Mouse (Mus musculus) lung, postnatal 10 days (tissue): Measurements from ENCODE around the gene Car1.
"Not testable (repeated sequence)": the region's sequence is repeated elsewhere in the genome, so short reads cannot be mapped to it uniquely, and the experiment has no call there.

Experiments used
- DNase-seq: peaks from one replicate; pipeline ENCODE4 v3.0.0; 2021

The Car1 gene

DNA sequence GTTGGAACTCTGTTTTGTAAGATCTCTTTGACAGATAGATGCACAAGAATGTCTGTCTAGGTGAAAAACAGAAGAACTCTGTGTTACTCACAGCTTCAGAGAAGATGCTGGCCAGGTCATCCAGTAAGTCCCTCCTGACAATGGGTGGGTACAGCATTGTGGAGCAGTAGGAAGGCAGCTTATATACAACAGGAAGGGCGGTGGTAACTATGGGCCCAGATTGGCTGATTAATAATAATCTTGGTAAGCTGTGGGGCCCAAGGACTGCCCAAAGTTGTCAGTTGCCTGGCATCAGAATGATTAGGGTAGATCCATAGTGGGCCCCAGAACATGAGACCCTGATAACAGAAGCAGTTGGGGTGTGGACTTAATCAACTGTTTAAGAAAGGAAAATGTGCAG, at the start of gene Car1:
Gene Car1 (minus strand): TSS at position 158 of the 400 bp plus-strand sequence.
- no peak for DNase-seq

DNA sequence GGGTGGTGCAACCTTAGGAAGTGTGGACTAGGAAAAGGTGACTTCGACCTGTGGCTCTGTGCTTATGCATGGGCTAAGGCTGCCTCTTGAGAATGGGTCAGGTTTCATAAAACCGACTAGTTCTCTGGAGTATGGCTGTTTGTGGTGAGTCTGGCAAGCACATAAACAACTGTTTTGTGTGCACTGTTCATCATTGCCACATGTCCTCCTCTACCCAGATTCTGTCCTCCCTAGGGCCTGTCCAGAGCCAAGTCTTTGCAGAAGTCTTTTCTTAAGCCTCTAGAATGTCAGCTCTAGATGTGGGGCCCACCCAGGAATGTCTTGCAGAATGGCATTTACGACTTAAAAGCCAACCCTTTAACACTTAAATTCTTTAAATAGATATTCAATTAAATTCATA, 49.7 kb upstream of the Car1 start:
- DNase-seq: no peak

DNA sequence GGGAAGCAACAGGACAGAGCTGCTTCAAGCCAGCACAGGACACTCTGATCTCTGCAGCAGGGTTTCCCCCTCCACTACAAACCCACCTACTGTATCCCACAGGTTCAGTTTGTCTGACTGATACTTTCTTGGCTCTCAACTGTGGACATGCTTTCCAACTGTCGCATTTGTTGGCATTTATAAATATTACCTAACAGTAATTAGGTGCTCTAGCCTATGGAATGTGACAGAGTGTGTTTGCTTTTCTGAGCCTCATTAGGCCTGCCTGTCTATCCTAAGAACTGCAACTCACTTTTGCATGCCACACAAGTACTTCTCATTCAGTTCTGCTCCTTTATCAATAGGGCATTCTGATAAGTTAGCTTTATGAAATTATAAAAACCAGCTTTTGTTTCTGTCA, 46.3 kb upstream of the Car1 start:
- no peak for DNase-seq

DNA sequence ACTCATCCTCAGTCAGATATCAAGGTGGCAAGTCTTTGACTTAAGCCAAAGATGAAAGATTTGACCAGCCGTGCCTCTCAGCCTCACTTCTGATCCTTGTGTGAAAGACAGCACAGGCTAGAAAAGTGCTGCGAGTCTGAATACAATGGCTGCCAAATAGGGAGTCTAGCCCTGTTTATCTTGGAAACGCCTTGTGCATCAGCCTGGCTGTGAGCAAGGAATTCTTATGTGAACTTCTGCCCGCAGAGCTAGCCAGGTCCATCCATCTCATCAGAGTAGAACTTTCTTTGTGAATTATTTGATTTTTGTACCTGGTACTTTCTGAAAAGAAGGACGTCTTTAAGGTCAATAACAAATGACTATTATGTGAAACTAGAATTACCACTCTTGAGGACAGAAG, 45.8 kb upstream of the Car1 start:
- no peak for DNase-seq

DNA sequence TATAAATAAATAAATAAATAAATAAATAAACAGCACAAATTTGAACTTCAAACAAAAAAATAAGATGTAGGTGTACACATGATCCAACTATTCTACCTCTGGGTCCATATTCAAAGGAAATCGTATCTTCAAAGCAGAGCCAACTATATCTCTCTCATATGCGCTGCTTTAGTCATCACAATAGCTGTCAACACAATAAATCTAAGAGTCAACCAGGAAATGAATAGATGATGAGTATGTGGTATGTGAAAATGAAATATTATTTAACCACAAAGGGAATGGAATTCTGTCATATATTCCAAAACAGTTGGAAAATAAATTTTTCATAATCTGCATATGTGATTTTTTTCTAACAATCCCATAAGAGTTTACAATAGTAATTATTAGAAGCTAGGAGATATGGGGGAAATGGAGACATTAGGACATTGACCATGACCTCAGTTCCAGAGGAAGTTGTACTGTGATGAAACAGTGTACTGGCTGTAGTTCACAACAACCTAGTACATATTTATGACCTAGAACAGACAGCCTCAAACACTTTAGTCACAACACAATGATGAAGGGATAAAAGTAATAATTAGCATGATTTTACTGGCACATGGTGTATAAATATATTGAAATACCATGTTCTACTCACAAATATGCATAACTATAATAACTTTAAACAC, 40.6 kb upstream of the Car1 start:
- no peak for DNase-seq

DNA sequence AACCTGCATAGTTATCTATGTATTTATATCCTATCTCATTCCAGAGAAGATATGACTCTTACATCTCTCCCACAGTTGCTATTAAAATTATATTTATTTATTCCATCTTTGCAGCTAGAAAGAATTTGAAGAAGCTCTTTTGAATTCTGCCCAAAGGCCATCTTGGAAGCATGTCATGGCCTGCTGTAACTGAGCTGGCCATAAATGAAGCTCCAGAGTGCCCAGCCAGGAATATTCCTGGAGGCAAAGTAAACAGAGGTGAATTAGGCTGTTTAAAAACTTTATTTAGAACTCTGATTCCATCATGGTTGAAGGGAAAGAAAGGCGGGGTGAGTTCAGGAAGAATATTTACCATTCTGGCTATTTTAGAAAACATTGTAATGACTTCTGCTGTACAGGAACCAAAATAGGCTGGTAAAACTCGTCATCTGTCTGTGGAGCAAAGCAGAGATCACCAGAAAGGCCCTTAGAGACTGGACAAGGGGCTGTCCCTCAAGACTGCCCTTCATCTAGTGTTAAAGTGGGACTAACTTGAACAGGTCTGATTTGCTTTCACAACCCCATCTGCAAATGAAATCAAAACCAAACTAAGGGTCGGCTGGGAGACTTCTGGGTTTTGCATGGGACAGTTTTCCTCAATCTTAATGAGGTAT, 31.4 kb upstream of the Car1 start:
- DNase-seq: no peak

DNA sequence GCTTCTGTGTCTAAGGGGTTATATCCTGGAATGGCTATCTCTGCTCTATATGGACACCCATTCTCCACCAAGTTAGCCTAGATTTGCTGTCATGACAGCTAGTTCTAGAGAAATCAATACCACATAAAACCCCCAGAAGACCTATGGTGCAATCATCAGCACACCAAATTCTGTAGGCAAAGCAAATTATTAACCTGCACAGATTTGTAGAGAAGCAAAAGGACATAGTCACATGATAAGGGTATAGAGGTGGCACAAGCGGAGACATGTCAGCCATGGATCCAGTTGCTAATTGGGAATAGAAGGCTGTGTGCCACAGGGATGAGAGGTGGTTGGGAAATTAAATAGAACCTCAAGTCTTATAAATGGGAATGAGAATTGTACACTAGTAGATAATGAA, 30.8 kb upstream of the Car1 start:
- DNase-seq: no peak

DNA sequence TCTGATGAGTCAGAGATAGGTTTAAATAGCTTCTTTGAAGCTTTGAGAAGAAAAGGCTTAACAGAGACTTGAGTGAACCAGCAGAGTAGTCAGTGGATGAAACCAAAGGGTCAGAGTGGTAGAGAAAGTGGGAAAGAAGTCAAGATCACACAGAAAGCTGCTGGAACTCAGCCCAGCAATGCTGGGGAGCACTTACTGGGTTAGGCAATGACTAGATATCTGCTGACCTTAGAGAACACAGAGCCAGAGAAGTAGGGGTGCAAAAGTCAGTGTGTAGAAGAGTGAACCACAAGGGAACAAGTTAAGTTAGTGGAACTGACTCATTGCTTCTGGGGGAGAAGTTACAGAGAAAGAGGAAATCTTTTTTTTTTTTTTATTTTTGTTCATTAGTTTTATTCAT, 24.6 kb upstream of the Car1 start:
- DNase-seq: peak; percentile 11

DNA sequence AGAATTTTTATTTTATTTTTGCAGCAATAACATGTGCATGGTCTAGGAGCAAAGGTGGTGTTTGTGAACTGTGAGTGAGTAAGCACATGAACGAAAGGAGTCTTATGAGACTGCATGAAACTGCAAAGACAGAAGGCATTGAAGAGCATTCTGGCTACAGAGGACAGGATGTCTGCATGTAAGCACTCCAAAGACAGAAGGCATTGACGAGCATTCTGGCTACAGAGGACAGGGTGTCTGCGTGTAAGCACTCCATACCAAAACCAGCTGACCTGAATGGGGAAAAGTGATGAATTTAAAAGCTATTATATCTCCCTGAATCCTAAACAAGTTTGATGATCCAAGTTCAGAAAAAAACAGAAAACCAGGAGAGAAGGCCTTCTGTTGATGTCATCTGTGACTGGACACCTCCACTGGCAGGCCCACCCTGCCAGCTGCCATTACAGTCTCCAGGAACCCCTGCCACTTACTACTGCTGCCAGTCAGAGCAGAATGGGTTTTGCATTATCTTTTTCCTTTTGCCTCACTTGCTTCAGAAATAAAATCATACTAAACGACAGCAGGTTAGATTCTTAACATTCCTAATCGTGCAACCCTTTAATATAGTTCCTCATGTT, 23.2 kb upstream of the Car1 start:
- no peak for DNase-seq

DNA sequence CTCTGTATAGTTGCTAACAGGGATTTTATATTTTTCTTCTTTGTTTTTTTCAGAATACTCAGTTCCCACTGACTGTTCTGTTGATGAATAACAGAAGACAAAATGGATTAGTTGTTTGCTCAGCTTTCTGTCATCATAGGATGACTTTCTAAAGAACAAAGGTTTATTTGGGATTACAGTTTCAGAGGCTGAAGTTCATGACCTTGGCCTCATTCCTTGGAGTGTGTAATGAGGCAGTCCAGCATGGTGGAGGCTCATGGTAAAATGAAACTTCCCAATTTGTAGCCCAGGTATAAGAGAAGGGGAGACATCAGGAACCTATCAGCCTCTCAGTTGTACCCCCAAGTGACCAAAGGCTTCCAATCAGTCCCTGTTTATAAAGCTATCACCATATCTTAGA, 20.7 kb upstream of the Car1 start:
- no peak for DNase-seq

DNA sequence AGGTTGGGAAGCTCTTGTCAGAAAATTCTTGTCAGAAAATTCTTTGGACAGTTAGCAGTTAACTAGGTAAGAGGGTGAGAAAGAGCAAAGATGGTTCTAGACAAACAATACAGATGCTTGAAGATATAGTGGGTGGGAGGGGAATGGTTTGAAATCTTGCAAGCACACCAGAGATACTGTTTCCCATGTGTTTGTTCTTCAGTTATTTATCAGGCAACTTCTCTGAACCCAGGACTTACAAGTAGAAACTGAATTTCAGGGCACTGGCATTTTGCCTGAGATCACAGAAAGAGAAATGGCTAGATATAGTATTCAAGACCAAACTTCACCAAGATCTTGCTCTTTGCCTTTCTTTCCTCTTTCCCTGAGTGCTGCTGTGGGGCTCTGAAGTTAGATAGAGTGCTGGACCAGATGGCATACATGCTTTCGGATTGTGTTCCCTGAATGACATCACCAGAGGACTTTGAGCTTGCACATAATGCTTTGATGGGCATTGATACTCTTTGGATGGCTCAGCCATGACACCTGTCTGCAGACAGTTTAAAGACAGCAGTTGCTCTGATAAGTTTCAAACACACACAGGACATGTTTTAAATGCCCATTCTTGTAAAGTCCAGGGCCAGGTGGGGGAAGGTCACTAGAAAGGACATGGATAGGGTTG, 11.8 kb upstream of the Car1 start:
- DNase-seq: no peak

DNA sequence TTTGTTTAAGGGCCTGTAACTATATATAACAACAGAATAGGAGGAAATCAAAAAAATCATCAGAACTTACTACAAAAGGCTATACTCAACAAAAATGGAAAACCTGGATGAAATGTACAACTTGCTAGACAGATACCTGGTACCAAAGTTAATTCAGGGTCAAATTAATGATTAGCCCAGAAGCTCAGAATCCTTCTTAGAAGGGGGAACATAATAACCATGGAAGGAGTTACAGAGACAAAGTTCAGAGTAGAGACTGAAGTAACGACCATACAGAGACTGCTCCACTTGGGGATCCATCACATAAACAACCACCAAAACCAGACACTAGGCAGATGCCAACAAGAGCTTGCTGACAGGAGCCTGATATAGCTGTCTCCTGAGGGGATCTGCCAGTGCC, 7.2 kb upstream of the Car1 start:
- not testable (repeated sequence) for DNase-seq

DNA sequence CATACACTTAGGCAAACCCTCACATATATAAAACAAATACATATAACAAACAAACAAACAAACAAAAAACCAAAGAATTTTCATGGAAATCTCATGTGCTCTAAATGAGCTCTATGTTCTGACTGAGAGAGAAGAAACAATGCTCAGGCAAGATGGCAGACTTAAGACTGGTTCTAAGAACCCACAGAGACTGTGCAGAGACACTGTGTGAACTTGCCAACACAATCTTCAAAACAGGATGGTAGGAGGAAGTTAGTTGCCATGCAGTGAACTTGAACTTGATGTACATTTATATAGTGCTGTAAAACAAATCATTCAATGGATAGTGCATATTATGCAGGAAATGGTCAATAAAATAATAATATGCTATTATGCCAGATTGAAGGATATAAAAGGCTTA, 1.5 kb downstream of the Car1 start:
- no peak for DNase-seq

DNA sequence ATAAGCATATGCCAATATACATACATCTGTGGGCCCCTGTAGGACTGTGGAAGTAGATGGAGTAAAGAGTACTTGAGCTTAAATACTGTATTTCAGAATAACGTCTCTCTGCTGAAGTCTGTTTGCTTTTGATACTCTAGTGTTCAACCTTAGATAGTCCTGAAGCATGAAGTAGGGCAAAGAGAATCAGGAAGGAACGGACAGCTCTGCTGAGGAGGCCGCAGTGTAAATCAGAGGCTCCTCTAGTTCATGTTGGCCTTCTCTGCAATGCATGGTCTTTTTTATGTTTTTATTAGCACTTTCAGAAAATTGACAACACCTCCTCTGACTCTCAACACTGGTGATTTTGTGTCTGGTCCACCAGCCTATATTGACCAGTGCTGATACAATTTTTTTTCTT, 2.2 kb downstream of the Car1 start:
- no peak for DNase-seq

DNA sequence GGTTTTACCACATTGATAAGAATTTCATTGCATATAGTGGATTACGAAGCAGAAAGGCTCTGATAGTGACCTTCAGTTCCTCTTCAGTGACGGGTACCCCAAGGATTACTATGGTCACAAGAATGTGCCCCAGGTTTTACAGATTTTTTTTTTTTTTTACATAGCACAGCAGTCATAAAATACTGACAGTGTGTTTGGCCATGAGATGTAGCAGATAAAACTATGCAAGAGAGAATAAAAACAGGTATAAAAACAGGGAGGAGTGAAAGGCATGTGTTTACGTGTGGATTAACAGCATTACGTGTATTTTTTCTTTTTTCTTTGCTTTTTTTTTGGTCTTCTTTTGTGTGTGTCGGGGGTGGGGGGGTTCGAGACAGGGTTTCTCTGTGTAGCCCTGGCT, 3.3 kb downstream of the Car1 start:
- DNase-seq: no peak

DNA sequence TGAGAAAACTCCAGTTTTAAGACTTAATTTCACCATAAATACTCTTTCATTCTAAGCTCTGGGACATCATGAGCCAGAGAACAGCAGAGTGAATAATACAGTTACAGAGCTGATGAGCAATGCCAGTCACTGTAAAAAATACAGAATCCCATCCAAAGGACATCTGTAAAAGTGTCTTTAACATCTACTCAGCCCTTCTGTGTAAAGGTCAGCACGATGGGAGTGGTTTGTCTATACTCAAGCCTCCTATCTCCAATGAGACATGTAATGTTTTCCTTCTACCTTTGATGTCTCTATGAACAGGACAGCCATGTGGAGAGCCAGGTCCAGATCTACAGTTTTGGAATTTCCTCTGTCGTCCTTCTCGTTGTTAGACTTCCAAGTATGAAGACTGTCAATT, 11.1 kb downstream of the Car1 start:
- DNase-seq: no peak

DNA sequence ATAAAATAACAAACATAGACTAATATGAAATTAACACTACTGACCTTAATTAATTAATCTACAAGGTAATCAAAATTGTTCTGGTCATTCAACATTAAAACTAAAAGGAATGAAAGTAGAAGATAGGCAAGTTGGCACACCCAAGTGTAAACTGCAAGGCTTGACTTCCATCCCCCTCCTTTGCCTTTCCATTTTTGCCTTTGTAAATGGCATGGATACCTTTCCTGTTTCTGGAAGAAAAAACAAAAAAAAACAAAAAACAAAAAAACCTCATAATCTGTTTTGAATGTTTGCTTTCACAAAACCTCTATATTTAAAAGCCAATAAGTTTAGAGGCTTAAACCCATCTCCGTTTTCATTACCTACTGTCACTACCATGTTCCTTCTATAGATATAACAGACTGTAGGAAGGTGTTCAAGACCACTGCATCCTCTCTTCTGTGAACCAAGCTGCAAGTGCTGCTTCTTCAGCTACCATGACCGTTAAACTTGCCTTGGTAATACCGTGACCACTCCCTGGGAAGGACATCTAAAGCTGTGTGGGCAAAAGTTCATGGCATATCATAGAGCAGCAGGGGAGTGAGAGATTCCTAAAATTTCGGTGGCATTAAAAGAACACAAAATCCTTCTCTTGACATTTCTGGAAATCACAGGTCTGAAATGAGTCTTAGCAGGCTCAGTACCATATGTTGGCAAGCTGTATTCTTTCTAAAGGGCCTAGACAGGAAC, 12.7 kb downstream of the Car1 start:
- DNase-seq: no peak

DNA sequence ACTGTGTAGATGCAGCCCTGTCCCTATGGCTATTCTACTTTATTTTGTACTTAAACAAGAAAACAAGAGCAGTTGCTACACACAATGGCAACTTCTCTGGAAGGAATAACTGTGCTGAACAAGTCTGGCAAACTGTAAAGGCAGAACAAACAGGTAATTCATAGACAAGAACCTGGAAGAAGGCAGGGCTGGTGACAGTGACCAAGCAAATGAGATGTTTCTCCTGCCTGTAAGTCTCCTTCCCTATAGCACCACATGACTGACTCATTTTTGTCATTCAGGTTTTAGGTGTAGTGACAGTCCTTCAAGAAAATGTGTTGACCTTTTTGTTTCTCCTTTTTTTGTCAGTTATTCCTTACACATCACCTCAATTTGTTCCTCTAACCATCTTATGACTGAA, 16.1 kb downstream of the Car1 start:
- DNase-seq: no peak

DNA sequence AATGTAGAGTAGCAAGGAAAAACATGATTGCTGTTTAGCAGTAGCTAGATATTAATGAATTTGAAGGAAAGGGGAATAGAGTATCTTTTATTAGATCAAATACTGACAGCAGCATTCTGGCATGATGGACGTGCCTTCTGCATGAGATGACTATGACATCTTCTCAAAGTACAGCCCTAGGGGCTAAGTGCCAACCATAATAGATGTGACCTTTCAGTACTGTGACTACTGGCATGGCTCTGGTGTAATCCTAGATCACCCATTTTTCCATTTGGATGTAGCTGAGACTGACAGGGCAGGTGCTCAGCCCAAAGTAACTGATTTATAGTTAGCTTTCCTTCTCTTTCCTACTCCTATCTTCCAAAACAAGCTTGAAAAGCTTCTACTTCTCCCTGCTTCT, 20.6 kb downstream of the Car1 start:
- DNase-seq: no peak

DNA sequence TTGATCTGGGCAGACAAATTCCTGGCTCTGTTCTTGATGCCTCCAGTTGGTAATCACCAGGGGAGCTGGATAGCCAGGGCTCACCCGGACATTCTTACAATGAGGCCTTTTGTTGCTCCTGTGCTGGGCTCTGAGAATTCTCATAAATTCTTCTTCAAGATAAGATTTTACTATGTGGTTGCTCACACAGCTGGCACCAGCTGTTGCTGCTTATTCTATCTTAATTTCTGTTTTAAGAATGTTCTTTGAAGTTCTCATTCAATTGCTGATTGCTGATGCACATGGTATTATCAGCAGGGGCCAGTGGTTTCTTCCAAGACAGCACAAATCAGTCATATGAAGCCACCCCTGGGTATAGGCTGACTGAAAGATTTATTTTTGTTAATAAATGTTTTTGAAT, 21.0 kb downstream of the Car1 start:
- peak; percentile 32 for DNase-seq

DNA sequence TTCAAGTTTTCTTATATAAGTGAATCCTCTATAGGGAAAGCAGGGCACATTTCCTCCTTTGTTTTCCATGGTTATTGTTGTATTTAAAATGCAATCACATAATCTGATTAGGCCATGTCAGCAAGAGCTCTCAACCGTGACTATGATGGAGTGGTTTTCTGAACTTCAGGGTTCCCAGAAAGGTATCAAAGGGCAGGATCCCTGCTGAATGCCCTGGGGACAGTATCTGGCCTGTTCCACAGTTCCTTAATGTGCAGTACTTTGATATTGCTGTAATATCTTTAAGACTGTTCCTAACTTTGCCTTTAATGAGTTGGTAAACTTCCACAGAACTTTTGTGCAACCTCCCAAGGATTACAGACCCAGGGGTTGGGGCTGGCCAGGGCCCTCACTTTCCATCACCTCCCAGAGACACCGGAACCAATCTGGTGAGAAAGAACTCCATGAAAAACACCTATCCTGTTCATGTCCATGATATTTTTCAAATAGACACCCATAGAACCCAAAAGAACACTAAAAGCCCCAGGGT, 21.6 kb downstream of the Car1 start:
- DNase-seq: no peak

DNA sequence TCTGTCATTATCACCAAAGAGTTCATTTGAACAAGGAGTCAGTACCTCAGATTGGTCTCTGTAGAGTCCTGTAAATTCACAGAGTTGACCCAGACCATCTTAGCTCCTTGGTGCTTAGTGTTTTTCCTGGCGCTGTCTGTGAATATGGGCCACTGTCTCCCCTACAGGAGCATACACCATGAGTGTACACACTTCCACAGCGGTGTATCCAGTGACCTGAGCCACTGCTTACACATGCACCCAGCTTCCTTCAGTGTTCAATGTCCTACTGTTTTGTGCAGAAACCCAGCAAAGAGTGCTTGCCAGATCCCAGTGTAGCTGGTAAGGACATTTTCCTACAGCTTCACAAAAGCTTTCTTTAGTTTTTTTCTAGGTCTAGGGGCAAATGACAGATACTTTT, 22.8 kb downstream of the Car1 start:
- DNase-seq: no peak

DNA sequence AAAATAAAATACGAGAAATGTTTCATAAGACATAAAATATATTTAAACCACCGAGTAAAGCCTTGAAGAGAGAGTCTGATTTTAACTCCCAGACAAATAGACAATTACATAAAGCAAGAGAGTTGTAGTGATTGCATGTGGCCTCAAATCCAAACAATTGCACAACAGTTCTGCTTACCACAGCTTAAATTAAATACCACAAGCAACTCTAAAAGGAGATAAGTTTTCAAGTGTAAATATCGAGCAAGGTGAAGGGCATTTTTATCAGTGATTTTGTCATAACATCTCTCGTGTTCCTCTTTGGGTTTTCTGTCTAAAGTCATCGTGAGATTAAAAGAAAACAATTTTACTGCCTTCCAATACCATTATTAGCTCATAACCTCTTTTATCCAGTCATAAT, 25.0 kb downstream of the Car1 start:
- not testable (repeated sequence) for DNase-seq
